Mouse (Mus musculus) megakaryocyte, embryonic 14.5 days (primary cell): ENCODE measurements around the gene Pik3cd. TPM values are rescaled to one million over a fixed set of nuclear protein-coding genes. Genes with fewer than 3 reads are reported as not detected.

Source experiments
- H3K27me3 ChIP-seq: replicated peaks from 2 replicates; pipeline ENCODE3; 2012; ENCODE audit warnings: inconsistent platforms
- H3K36me3 ChIP-seq: replicated peaks from 2 replicates; pipeline ENCODE3; 2012; ENCODE audit warnings: low read length, inconsistent platforms, mixed read lengths
- H3K4me1 ChIP-seq: 2 replicates; pipeline ENCODE4 v1.6.1; 2012; ENCODE audit warnings: inconsistent platforms
- H3K4me3 ChIP-seq: replicated peaks from 2 replicates; pipeline ENCODE3; 2012; ENCODE audit warnings: moderate library complexity, mild to moderate bottlenecking, inconsistent platforms
- H3K9me3 ChIP-seq: 2 replicates; pipeline ENCODE4 v1.6.1; 2012; ENCODE audit warnings: inconsistent platforms
- FLI1 ChIP-seq: IDR thresholded peaks from 2 replicates; pipeline ENCODE4 v1.6.1; 2012; ENCODE audit warnings: low read length, inconsistent platforms, mixed read lengths
- GATA1 ChIP-seq: IDR thresholded peaks from 3 replicates; pipeline ENCODE4 v1.6.1; 2012; ENCODE audit warnings: mixed read lengths, low read length, inconsistent platforms, borderline replicate concordance
- polyA plus RNA-seq: library from polyadenylated mRNA; stranded (reverse); fragments of >175 nt; gene quantifications from 2 replicates; pipeline ENCODE4 v1.2.3, GENCODE M21; 2012; ENCODE audit warnings: low replicate concordance; ENCODE audit not compliant: insufficient read depth

Gene Pik3cd
- polyA plus RNA-seq, 1 experiment: 40.4 TPM

DNA sequence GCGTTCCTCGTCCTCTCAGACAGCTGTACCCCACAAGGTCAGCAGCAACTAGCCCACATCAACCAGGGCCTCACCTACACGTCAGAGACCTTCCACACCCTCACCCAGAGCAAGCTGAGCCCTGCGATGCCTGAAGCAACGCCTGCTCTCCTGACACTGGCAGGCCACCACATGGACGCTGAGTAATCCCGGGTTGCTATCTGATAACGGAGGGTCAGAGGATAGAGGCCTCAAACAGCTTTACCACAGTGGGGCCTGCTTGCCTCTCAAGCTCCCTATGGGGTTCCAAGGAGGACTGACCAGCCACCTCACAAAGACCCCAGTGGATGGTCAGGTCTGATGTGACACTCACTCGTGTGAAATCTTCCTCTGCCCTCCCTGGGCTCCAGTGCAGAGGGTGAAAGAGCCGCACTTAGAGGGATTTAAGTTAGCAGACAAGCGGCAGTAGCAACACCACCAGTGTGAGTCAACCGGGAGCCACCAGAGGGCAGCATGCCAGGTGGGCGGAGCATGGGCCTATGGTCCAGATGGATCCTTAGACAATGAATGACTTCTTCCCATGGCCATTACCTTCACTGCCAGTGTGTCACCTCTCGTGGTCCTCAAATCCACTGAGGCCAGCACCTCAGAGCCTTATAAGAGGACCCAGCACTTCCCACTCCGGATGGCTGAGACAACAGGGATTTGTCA lies 23.4 kb upstream of the Pik3cd start:
- TF ChIP-seq GATA1: no peak
- TF ChIP-seq FLI1: no peak
- Histone ChIP-seq H3K4me3 (no peak overlapping the region), H3K27me3 (no peaks in the 10 kb centered on the region), H3K9me3 (no peaks in the 10 kb centered on the region), H3K36me3 (peaks cover 90% of the 10 kb centered on the region), H3K4me1 (peaks cover 66% of the 10 kb centered on the region)

DNA sequence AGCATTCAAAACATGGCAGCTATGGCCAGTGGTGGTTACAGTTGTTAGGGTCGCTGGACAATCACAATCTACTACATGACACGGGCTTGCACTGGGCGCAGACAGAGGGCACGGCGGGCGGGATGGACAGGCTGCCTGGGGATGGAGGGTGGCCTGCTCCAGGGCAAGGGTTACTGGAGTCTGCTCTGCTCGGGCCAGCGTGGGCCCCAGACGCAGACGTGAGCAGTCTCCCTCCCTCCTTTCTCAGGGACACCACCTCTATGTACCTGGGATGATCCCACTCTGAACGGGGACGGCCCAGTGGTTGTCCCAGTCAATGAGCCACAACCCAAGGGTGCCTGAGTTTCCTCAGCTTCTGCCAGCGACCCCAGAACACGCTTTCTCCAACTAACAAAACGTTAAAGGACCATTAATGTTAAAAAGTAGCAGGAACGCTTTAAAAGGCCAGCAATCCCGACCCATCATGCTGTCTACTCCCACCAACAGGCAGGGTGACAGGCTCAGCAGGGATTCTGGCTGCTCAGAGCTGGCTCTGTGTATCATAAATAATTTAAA lies 22.6 kb upstream of the Pik3cd start:
- no peaks in the 10 kb centered on the region for H3K27me3 ChIP-seq
- TF ChIP-seq FLI1 (no peak), GATA1 (no peak)
- peaks cover 93% of the 10 kb centered on the region for H3K36me3 ChIP-seq
- H3K4me3 ChIP-seq: no peak overlapping the region
- peaks cover 61% of the 10 kb centered on the region for H3K4me1 ChIP-seq
- H3K9me3 ChIP-seq: peaks cover 1% of the 10 kb centered on the region

DNA sequence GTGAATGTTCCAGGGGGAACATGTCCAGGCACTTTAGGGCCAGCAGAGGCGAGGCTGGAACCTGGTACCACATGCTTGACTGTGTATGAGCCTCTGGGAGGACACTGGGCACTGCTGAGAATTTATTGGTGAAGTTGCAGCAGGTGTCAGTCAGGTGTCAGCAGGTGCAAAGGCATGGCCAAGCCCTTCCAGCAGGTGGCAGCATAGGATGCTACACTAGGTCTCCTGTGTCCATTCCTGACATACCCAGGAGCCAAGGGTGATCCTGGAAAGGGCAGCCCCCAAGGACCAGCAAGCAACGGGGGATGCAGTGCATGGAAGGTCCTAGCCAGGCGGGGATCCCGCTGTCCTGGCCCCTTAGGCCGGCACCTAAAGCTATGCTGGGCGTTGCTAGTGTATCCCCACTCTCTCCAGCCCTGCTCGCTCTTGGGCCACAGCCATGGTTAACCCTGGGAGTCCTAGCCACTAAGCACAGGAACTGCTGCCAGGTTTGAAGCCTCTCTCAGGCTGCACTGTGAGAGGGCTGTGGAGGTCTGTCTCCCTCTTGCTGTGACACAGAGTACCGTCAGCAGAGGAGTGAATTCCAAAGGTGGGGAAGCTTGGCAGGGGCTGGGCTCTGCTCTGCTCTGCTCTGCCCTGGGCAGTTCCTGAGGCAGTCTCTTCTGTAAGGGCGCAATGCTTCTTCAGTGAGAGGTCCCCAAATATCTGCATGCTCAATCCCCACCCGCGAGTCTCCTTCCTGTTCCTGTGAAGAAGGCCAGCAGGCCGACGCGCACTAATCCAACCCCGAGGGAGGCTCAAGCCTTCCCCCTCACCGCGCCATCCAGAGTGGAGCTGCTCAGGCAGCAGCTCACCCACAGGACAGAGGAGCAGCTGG lies 21.7 kb upstream of the Pik3cd start:
- Histone ChIP-seq H3K4me1 (peaks cover 53% of the 10 kb centered on the region), H3K27me3 (no peaks in the 10 kb centered on the region), H3K4me3 (no peak overlapping the region), H3K9me3 (peaks cover 5% of the 10 kb centered on the region), H3K36me3 (peaks cover 93% of the 10 kb centered on the region)
- TF ChIP-seq FLI1 (no peak), GATA1 (no peak)

DNA sequence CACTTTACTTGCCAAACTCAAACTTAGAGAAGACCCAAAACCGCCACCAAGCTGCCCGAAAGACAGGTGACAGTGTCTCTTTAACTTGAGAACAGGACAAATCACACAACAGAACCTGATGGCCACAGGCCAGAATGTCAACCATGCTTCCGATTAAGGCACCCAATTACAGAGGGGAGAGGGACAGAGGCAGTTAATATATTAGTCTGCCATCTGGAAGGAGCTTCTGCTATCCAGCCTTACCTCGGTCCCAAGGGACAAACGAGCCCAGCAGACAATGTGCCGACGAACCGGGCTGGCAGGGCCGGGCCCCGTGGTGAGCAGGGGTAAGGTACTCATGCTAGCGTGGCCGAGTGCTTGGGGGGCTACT lies 20.6 kb upstream of the Pik3cd start:
- no peak for TF ChIP-seq FLI1
- TF ChIP-seq GATA1: no peak
- Histone ChIP-seq H3K27me3 (no peaks in the 10 kb centered on the region), H3K36me3 (peaks cover 97% of the 10 kb centered on the region), H3K4me3 (no peak overlapping the region), H3K9me3 (peaks cover 5% of the 10 kb centered on the region), H3K4me1 (peaks cover 48% of the 10 kb centered on the region)

DNA sequence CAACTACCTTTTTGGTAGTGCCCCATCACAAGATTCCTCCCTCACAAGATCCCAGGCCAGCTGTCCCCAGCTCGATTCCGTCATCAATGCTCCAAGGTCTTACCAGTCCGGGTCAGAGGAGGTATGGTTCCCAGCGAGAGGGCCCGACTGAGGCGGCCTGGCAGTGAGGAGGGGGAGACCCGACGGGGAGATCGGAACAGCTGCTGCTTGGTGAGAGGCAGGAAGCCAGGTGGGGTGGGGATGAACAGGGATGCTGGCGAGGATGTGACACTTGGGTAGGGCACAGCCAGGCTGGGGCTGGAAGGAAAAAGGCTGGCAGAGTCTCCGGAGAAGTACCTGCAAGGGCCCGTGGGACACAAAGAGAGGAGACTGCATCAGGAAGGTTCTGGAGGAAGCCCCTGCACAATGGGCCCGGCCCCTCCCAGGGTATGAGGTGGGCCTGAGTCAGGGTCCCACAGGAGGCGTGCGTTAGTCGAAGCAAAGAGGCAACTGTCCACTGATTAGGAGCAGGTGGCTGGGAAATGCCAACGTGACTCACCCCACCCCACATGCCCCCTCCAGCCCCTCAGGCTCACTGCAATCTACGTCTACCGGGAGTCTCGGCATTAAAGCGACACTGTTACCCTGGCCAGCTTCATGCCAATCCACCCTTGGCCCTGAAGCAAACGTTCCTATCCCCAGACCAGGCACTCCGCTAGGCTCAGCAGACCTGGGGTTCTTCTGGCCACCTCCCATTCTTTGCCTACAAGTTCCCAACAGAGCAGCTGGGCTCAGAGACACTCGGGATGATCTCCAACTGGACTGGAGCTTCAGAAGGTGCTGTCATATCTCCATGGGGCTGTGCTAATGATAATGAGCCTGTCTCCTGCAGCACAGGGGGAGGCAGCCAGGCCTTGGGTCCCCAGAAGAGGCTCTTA lies 20.0 kb upstream of the Pik3cd start:
- Histone ChIP-seq H3K27me3 (no peaks in the 10 kb centered on the region), H3K4me1 (peaks cover 42% of the 10 kb centered on the region), H3K9me3 (peaks cover 5% of the 10 kb centered on the region), H3K4me3 (no peak overlapping the region), H3K36me3 (peaks cover 97% of the 10 kb centered on the region)
- TF ChIP-seq GATA1 (no peak), FLI1 (no peak)

DNA sequence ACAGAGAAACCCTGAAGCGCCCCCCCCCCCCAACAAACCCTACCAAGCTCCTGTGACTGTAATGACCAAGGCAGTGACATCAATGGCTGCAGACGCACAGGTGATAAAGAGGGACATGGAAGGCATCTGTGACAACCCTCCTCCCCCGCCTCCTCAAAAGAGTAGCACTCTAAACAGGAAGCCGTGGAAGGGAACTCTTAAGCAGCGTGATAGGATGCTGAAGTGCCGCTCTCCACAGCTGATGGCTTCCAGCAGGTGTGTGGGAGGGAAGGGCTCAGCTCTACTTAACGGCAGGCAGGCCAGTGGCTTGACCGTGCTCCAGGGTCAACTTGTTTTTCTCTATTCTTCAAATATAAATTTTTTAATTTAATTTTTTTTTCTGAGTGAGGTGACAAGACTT lies 18.8 kb upstream of the Pik3cd start:
- TF ChIP-seq GATA1 (no peak), FLI1 (no peak)
- H3K36me3 ChIP-seq: peaks cover 97% of the 10 kb centered on the region
- H3K27me3 ChIP-seq: no peaks in the 10 kb centered on the region
- peaks cover 30% of the 10 kb centered on the region for H3K4me1 ChIP-seq
- H3K4me3 ChIP-seq: no peak overlapping the region
- peaks cover 5% of the 10 kb centered on the region for H3K9me3 ChIP-seq

DNA sequence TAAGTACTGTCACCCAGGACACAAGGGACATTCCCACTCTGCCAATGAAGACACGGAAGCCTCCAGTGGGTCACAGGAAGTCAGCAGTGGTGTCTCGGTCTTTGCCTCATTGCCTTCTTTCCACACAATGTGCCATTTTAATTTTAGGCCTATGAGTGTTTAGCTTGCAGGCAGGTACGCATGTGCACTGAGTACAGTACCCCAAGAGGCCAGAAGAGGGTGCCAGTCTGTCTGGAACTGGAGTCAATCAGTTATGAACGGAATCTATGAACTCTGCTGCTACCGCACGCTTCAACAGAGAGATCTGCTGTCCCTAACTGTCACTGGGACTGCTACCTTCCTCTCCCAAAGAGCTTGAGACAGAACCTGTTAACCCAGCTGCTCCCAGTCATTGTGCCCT lies 17.3 kb upstream of the Pik3cd start:
- Histone ChIP-seq H3K27me3 (no peaks in the 10 kb centered on the region), H3K4me3 (no peak overlapping the region), H3K9me3 (peaks cover 5% of the 10 kb centered on the region), H3K36me3 (peaks cover 97% of the 10 kb centered on the region), H3K4me1 (peaks cover 16% of the 10 kb centered on the region)
- TF ChIP-seq FLI1 (no peak), GATA1 (no peak)

DNA sequence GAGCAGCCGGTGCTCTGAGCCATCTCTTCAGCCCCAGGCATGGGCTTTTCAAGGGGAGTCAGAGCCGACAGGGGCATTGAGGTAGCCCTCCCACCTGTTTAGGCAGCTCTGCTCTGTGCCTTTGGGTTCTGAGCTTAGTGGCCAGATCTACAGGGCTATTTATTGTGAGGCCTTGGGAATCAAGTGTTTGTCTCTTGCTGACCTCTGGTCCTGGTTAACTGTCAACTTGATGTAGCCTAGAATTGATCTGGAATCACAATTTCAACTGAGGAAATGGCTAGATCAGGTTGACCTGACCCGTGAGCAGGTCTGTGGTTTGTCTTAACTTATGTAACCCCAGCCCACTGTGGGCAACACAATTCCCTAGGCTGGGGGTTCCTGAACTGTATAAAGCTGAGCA lies 12.2 kb upstream of the Pik3cd start:
- no peaks in the 10 kb centered on the region; the same call in 1 of the 2 replicates for H3K9me3 ChIP-seq
- peaks cover 23% of the 10 kb centered on the region for H3K4me1 ChIP-seq
- TF ChIP-seq FLI1: no peak
- no peak for TF ChIP-seq GATA1
- H3K36me3 ChIP-seq: peaks cover 52% of the 10 kb centered on the region
- no peaks in the 10 kb centered on the region for H3K27me3 ChIP-seq
- no peak overlapping the region for H3K4me3 ChIP-seq

DNA sequence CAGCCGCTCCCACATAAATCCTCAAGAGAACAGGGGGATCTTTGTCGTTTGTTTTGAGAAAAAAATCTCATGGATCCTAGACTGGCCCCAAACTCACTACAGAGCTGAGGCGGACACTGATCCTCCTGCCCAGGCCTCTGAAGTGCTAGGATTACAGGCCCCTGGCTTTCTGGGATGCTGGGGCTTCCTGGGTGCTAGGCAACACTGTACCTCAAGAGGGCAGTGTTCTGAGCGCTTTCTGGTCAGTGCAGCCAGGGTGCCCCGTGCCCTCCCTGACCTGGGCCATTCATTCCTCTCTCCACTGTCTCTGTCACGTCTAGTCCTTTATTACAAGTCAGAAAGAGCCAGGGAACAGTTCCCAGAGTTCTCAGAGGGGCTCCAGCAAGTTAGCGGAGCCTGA lies 9.6 kb upstream of the Pik3cd start:
- Histone ChIP-seq H3K27me3 (no peaks in the 10 kb centered on the region), H3K4me1 (peaks cover 32% of the 10 kb centered on the region), H3K36me3 (peaks cover 26% of the 10 kb centered on the region), H3K9me3 (no peaks in the 10 kb centered on the region; the same call in 1 of the 2 replicates), H3K4me3 (no peak overlapping the region)
- no peak for TF ChIP-seq GATA1
- no peak for TF ChIP-seq FLI1

DNA sequence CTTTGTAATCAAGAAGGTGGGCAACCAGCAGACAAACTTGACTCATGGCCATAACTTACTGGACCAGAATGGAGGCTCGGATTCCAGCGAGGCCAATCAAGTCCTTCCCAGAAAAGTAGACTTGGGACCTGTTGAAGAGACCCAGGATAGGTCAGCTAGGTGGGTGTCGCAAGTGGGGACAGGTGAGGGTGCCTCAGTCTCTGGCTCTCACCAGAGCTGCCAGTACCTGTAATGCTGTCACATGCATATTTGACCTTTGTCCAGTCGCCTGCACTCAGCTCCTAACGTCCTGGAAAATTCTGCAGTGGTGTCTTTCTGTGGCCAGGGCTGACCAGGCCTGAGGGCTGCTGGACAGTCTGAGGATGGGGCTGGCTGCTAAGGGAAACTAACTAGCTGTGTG lies 9.1 kb upstream of the Pik3cd start:
- peaks cover 22% of the 10 kb centered on the region for H3K36me3 ChIP-seq

More for the DNA sequence above, 9.1 kb upstream of the Pik3cd start:
- TF ChIP-seq FLI1: no peak
- no peak for TF ChIP-seq GATA1
- Histone ChIP-seq H3K27me3 (no peaks in the 10 kb centered on the region), H3K9me3 (no peaks in the 10 kb centered on the region; the same call in 1 of the 2 replicates), H3K4me1 (peaks cover 34% of the 10 kb centered on the region), H3K4me3 (no peak overlapping the region)
